In genomic region chr1:192078406-192078805, GRCm38 (mm10) we compare ENCODE assay signal across 9 mouse cellular contexts. TPM values are rescaled to one million over a fixed set of nuclear protein-coding genes. Genes with fewer than 3 reads are reported as not detected.
A peak's percentile ranks its signal among the peaks of the same experiment; 100 is the strongest.
DNase-seq lines count a peak whose midpoint lies in the region; ATAC-seq lines count a peak whose summit lies in the region.
"Had no signal": no experiment of that assay in that cellular context is flagged by ENCODE, and none has a peak within 500 bp of the region (broad histone marks: within the 10 kb centered on the region; RNA-seq: fewer than 3 reads in every experiment).

No protein-coding gene starts in this region.

- H3K27ac ChIP-seq in embryonic facial prominence, embryonic 15.5 days (replicated peaks): peak overlapping the region; percentile 18; the same call in 1 of the 2 replicates
- H3K27ac ChIP-seq: limb, embryonic 13.5 days had no signal

- DNase-seq in layer of hippocampus, adult 9-11 months: peak; percentile 80
- DNase-seq in layer of hippocampus, postnatal 10 days (ENCODE audit: low spot score in 2 of 2): no peak
- DNase-seq in kidney, adult 8-10 months: peak; percentile 39 to 44
- DNase-seq in lung, postnatal 14 days: peak; percentile 72
- DNase-seq in thymus, postnatal 36 days: peak; percentile 39 to 44
- DNase-seq in frontal cortex, postnatal 25 days (ENCODE audit: low spot score in 2 of 2): no peak
- no peak for DNase-seq in cerebellum, adult 11-12 months

- no peak overlapping the region for H3K9ac ChIP-seq in embryonic facial prominence, embryonic 15.5 days
- H3K9ac ChIP-seq: limb, embryonic 13.5 days had no signal

- no peaks in the 10 kb centered on the region for H3K9me3 ChIP-seq in embryonic facial prominence, embryonic 15.5 days (replicated peaks)

- 36% methylated on average over 3 of the region's 3 CpGs for WGBS in embryonic facial prominence, embryonic 15.5 days

- no peak for ATAC-seq in embryonic facial prominence, embryonic 15.5 days (ENCODE audit: insufficient number of reproducible peaks, low FRiP score, low TSS enrichment, low read depth)

- no peaks in the 10 kb centered on the region for H3K27me3 ChIP-seq in embryonic facial prominence, embryonic 15.5 days
- H3K27me3 ChIP-seq: limb, embryonic 13.5 days had no signal

- H3K4me1 ChIP-seq in embryonic facial prominence, embryonic 15.5 days: peaks cover 14% of the 10 kb centered on the region

- no peak overlapping the region for H3K4me3 ChIP-seq in embryonic facial prominence, embryonic 15.5 days (replicated peaks)
- H3K4me3 ChIP-seq: limb, embryonic 13.5 days had no signal

- H3K4me2 ChIP-seq in embryonic facial prominence, embryonic 15.5 days (replicated peaks): no peak overlapping the region
- H3K4me2 ChIP-seq: limb, embryonic 13.5 days had no signal

- no peaks in the 10 kb centered on the region for H3K36me3 ChIP-seq in embryonic facial prominence, embryonic 15.5 days
- H3K36me3 ChIP-seq: limb, embryonic 13.5 days had no signal

RNA-seq across cellular contexts. Expression of gene Traf5, which starts 14.0 kb away (rescaled TPM):
- 1 to 10 TPM; 3.1 to 3.3 TPM for total RNA-seq in layer of hippocampus, postnatal 10 days (2021)
- polyA plus RNA-seq in embryonic facial prominence, embryonic 15.5 days (2015; fragmentation: Nextera tagmentation; extraction: Ambion mirVana): 24.9 and 26.9 TPM in 2 replicates

RNA-seq across cellular contexts. Expression of gene Rcor3, which starts 59.5 kb away (rescaled TPM):
- total RNA-seq in layer of hippocampus, postnatal 10 days (2021): 10 to 100 TPM; 53.0 to 60.4 TPM
- 31.1 and 32.5 TPM in 2 replicates for polyA plus RNA-seq in embryonic facial prominence, embryonic 15.5 days (2015; fragmentation: Nextera tagmentation; extraction: Ambion mirVana)

Comparison
In these comparisons a context has a peak if more than half of its experiments do, and no peak if none do; other contexts are left out.
1. DNase-seq: peak in layer of hippocampus, adult 9-11 months (single experiment), kidney, adult 8-10 months (2 of 2), lung, postnatal 14 days (single experiment) and thymus, postnatal 36 days (2 of 2); none in layer of hippocampus, postnatal 10 days (0 of 2), frontal cortex, postnatal 25 days (0 of 2) and cerebellum, adult 11-12 months (single experiment).